Mouse (Mus musculus) liver, postnatal 0 days (tissue): ENCODE results near the gene Coch. TPM values are rescaled to one million over a fixed set of nuclear protein-coding genes. Genes with fewer than 3 reads are reported as not detected.
"Not testable (repeated sequence)": the region's sequence is repeated elsewhere in the genome, so short reads cannot be mapped to it uniquely, and the experiment has no call there.

ENCODE experiments used
- ATAC-seq: fragments of 200-750 bp; cut with Nextera tagmentation; 2 replicates; pipeline ENCODE4 v1.8.0; 2017; ENCODE audit warnings: mild to moderate bottlenecking, moderate library complexity
- DNase-seq: peaks from one replicate; pipeline ENCODE4 v3.0.0-alpha.2; 2016
- H3K27ac ChIP-seq: fragments of 300-500 bp; sonication (generic); 2 replicates; pipeline ENCODE4 v1.5.1; 2014; ENCODE audit warnings: antibody characterized with exemption, moderate library complexity, mild to moderate bottlenecking, low read depth
- H3K27me3 ChIP-seq: fragments of 300-500 bp; sonication (generic); 2 replicates; pipeline ENCODE4 v1.6.1; 2014; ENCODE audit warnings: low read length, control low read depth, mixed read lengths; ENCODE audit not compliant: insufficient read depth
- H3K36me3 ChIP-seq: fragments of 300-500 bp; sonication (generic); replicated peaks from 2 replicates; pipeline ENCODE4 v1.6.1; 2014; ENCODE audit warnings: mild to moderate bottlenecking, control low read depth, low read length, moderate library complexity, mixed read lengths; ENCODE audit not compliant: insufficient read depth
- H3K4me1 ChIP-seq: fragments of 300-500 bp; sonication (generic); 2 replicates; pipeline ENCODE4 v1.6.1; 2014; ENCODE audit warnings: antibody characterized with exemption, mild to moderate bottlenecking, control low read depth; ENCODE audit not compliant: insufficient read depth
- H3K4me2 ChIP-seq: fragments of 300-500 bp; sonication (generic); 2 replicates; pipeline ENCODE4 v1.6.1; 2014; ENCODE audit warnings: low read depth, mild to moderate bottlenecking, low read length, moderate library complexity, mixed read lengths
- H3K4me3 ChIP-seq: fragments of 300-500 bp; sonication (generic); 2 replicates; pipeline ENCODE4 v1.5.1; 2014; ENCODE audit warnings: low read depth, low read length
- H3K9ac ChIP-seq: fragments of 300-500 bp; sonication (generic); replicated peaks from 2 replicates; pipeline ENCODE4 v1.6.1; 2014; ENCODE audit warnings: mild to moderate bottlenecking, moderate library complexity
- H3K9me3 ChIP-seq: fragments of 300-500 bp; sonication (generic); 2 replicates; pipeline ENCODE4 v1.6.1; 2016; ENCODE audit warnings: mild to moderate bottlenecking, control low read depth, low read length, mixed read lengths
- CTCF ChIP-seq: sonication (generic); IDR thresholded peaks from 2 replicates; pipeline ENCODE4 v1.5.1; 2016; ENCODE audit warnings: antibody characterized with exemption, low read depth
- EP300 ChIP-seq: IDR thresholded peaks from 2 replicates; pipeline ENCODE4 v1.6.1; 2016; ENCODE audit warnings: antibody characterized with exemption, low read depth, mild to moderate bottlenecking
- WGBS: fragments of 180-500 bp; shearing (Covaris S2); extraction: QIAGEN DNeasy Blood & Tissue Kit; methylation state at CpG from one replicate; pipeline ENCODE4 v1.1.7; 2014; ENCODE audit not compliant: insufficient replicate concordance; 5-methylcytosine and 5-hydroxymethylcytosine counted together
- polyA plus RNA-seq: library from polyadenylated mRNA; unstranded; fragments of >200 nt; fragmentation: Nextera tagmentation; extraction: Ambion mirVana; gene quantifications from 2 replicates; pipeline ENCODE4 v1.2.1, GENCODE M21; 2015

The Coch gene
- polyA plus RNA-seq, 1 experiment from 2014 or later: 0.09 TPM

- ATAC-seq (no peak), DNase-seq (no peak)
- H3K27me3 ChIP-seq: no peaks in the 10 kb centered on the region
- WGBS: 81% methylated on average over 4 of the region's 4 CpGs
- TF ChIP-seq EP300 (no peak), CTCF (no peak)
- H3K4me3 ChIP-seq: no peak overlapping the region
- no peak overlapping the region for H3K9ac ChIP-seq
- no peak overlapping the region for H3K4me2 ChIP-seq
- no peak overlapping the region for H3K27ac ChIP-seq
- peaks cover 3% of the 10 kb centered on the region; the same call in 1 of the 2 replicates for H3K36me3 ChIP-seq
- H3K9me3 ChIP-seq: no peaks in the 10 kb centered on the region
- H3K4me1 ChIP-seq: no peaks in the 10 kb centered on the region
These were observed 40.3 kb downstream of the Coch start for GRCm38 (mm10) chr12:51633481-51633880.

GRCm38 (mm10) chr12:51636260-51636659 is 43.1 kb downstream of the Coch start:
- ATAC-seq (no peak), DNase-seq (no peak)
- Histone ChIP-seq H3K27me3 (no peaks in the 10 kb centered on the region), H3K36me3 (peaks cover 7% of the 10 kb centered on the region), H3K4me3 (no peak overlapping the region), H3K4me2 (no peak overlapping the region), H3K27ac (no peak overlapping the region), H3K4me1 (no peaks in the 10 kb centered on the region), H3K9ac (no peak overlapping the region), H3K9me3 (no peaks in the 10 kb centered on the region)
- WGBS: 78% methylated on average over 2 of the region's 2 CpGs
- TF ChIP-seq CTCF (no peak), EP300 (no peak)

GRCm38 (mm10) chr12:51636689-51637470 is 43.7 kb downstream of the Coch start:
- peaks cover 5% of the 10 kb centered on the region; the same call in 1 of the 2 replicates for H3K4me1 ChIP-seq
- WGBS: 33% methylated on average over 2 of the region's 2 CpGs
- no peaks in the 10 kb centered on the region for H3K27me3 ChIP-seq
- DNase-seq (no peak), ATAC-seq (no peak)
- TF ChIP-seq CTCF (no peak), EP300 (no peak)
- no peak overlapping the region for H3K4me2 ChIP-seq
- no peak overlapping the region for H3K4me3 ChIP-seq
- H3K9ac ChIP-seq: no peak overlapping the region
- no peaks in the 10 kb centered on the region for H3K9me3 ChIP-seq
- H3K36me3 ChIP-seq: peaks cover 7% of the 10 kb centered on the region
- H3K27ac ChIP-seq: no peak overlapping the region

- Histone ChIP-seq H3K4me2 (no peak overlapping the region), H3K36me3 (peaks cover 6% of the 10 kb centered on the region), H3K9ac (no peak overlapping the region), H3K4me1 (peaks cover 7% of the 10 kb centered on the region; the same call in 1 of the 2 replicates), H3K9me3 (no peaks in the 10 kb centered on the region), H3K27me3 (no peaks in the 10 kb centered on the region), H3K27ac (no peak overlapping the region), H3K4me3 (no peak overlapping the region)
- ATAC-seq (no peak; the same call in 1 of the 2 replicates), DNase-seq (no peak)
- 29% methylated on average over 6 of the region's 6 CpGs for WGBS
- TF ChIP-seq EP300 (no peak), CTCF (no peak)
These were observed 48.7 kb downstream of the Coch start for GRCm38 (mm10) chr12:51641871-51642270.

- H3K9ac ChIP-seq, H3K9me3 ChIP-seq, H3K4me1 ChIP-seq, H3K4me2 ChIP-seq, H3K27ac ChIP-seq, H3K4me3 ChIP-seq, ATAC-seq, H3K27me3 ChIP-seq, DNase-seq: not testable (repeated sequence)
- peaks cover 25% of the 10 kb centered on the region for H3K36me3 ChIP-seq
These were observed 56.3 kb downstream of the Coch start for GRCm38 (mm10) chr12:51649401-51649800.

Other genes with a start within 250 kb of the Coch start
- gene G2e3, start 245.3 kb upstream of the Coch start, polyA plus RNA-seq: 5.2 and 6.8 TPM in 2 replicates
- gene Scfd1, start 215.8 kb upstream of the Coch start, polyA plus RNA-seq: 29.4 and 30.8 TPM in 2 replicates
- 14.9 and 17.2 TPM in 2 replicates for gene Ap4s1, start 97.7 kb downstream of the Coch start, polyA plus RNA-seq
- 11.5 and 11.9 TPM in 2 replicates for gene Strn3, start 98.6 kb downstream of the Coch start, polyA plus RNA-seq
- 18.2 and 20.6 TPM in 2 replicates for gene Hectd1, start 236.2 kb downstream of the Coch start, polyA plus RNA-seq